Mouse (Mus musculus): Measurements from ENCODE around the gene Gli2. TPM values are rescaled to one million over a fixed set of nuclear protein-coding genes. Genes with fewer than 3 reads are reported as not detected.

The Gli2 gene
- total and polyA plus RNA-seq, 3 experiments: 0.11 TPM; not detected in 2

DNA sequence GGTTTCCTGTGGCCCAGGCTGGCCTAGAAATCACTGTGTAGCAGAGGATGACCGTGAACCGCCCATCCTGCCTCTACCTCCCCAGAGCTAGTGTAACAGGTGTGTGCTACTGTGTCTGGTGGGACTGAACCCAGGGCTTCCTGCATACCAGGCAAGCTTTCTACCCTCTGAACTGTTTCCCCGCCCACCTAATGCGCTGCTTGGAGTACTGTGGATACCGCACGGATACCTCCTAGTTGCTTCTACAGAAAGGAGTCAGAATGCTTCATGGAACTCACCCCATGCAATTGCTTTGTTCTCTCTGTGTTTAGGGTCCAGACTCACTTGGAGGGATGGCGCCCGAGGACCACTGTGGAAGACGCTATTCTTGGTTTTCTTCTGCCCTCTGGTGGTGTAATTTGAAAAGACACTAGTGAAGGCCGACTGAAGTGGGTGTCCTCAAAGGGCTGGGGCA, 30.1 kb upstream of the Gli2 start:
- H3K36me3 ChIP-seq (replicated peaks): no peaks in the 10 kb centered on the region
- H3K4me3 ChIP-seq (ENCODE audit: low read depth, low read length): no peak overlapping the region
- H3K27me3 ChIP-seq (ENCODE audit: insufficient read depth, low read length): peaks cover 2% of the 10 kb centered on the region; the same call in 1 of the 2 replicates
- ATAC-seq (ENCODE audit: extremely low read depth, insufficient number of reproducible peaks, low FRiP score, poor library complexity, severe bottlenecking) (no peak), DNase-seq (ENCODE audit: low spot score) (no peak)
- peaks cover 60% of the 10 kb centered on the region for H3K9me3 ChIP-seq (replicated peaks)
- TF ChIP-seq TAL1 (conservative IDR thresholded peaks at IDR 0.05; ENCODE audit: low read depth, low read length) (no peak), GATA1 (IDR thresholded peaks at IDR 0.05; ENCODE audit: borderline replicate concordance, low read length) (no peak), CTCF (IDR thresholded peaks at IDR 0.05; ENCODE audit: low read depth, low read length) (no peak), POLR2AphosphoS5 (IDR thresholded peaks at IDR 0.05; ENCODE audit: insufficient replicate concordance, low read depth, low read length) (no peak), GATA2 (IDR thresholded peaks at IDR 0.05; ENCODE audit: borderline replicate concordance, low read depth, low read length) (no peak)
- H3K4me1 ChIP-seq (ENCODE audit: insufficient read depth, low read depth, low read length): peaks cover 3% of the 10 kb centered on the region

DNA sequence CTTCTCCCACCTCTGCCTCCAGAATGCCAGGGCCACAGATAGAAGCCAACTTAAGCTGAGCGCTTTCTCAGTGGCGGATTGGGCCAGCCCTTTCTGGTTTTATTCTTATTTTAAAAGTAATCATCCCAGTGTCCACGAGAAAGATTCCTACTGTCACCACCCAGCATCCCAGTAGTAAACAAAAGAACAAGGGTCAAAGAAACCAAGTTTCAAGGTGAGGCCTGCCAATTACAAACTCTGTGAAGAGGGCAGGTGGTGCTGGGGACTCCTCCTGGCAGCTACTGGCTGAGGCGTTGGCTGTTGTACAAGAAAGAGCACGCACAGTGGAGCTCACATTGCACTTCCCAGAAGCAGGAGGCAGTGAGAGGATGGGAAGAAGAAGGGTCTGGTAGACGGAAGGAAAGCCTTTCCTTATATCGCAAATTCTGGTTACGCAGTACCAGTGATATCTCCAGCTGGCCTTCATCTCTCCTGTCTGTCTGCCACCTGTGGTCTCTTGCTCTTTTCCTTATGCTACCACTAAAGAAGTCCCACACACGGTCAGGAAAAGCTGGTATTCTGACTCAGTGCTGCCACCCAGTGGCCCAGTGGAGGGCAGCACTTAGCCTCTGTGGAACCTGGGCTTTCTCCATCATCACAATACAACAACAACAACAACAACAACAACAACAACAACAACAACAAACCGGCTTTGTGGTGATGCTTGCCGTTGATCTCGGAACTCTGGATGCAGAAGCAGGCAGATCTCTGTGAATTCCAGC, 29.0 kb upstream of the Gli2 start:
- H3K27me3 ChIP-seq (ENCODE audit: insufficient read depth, low read length): peaks cover 2% of the 10 kb centered on the region; the same call in 1 of the 2 replicates
- no peak for ATAC-seq (ENCODE audit: extremely low read depth, insufficient number of reproducible peaks, low FRiP score, poor library complexity, severe bottlenecking)
- no peak for TF ChIP-seq GATA1 (IDR thresholded peaks at IDR 0.05; ENCODE audit: borderline replicate concordance, low read length)
- no peak for TF ChIP-seq TAL1 (conservative IDR thresholded peaks at IDR 0.05; ENCODE audit: low read depth, low read length)
- no peak for TF ChIP-seq CTCF (IDR thresholded peaks at IDR 0.05; ENCODE audit: low read depth, low read length)
- TF ChIP-seq GATA2 (IDR thresholded peaks at IDR 0.05; ENCODE audit: borderline replicate concordance, low read depth, low read length): no peak
- DNase-seq (ENCODE audit: low spot score): no peak
- H3K36me3 ChIP-seq (replicated peaks): no peaks in the 10 kb centered on the region
- peaks cover 65% of the 10 kb centered on the region for H3K9me3 ChIP-seq (replicated peaks)
- H3K4me3 ChIP-seq (ENCODE audit: low read depth, low read length): no peak overlapping the region
- peaks cover 3% of the 10 kb centered on the region for H3K4me1 ChIP-seq (ENCODE audit: insufficient read depth, low read depth, low read length)

DNA sequence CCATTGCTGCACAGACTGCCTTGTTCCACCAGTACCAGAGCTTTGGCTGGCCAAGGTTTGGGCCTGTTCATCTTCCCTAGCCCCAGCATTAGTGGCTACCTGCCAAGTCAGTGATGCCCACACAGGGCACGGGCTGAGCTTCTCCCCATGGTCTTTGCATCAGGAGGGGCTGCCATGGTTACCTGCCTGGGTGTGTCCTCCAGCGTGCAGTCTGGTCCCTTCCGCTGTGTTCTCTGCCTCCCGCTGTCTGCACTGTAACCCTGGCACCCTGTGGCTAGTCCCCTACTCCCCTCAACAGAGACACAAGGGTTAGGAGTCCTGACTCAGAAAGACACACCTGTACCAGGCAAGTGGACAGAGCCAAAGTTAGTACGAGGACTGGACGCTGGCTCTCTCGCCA, 24.5 kb upstream of the Gli2 start:
- no peaks in the 10 kb centered on the region for H3K4me1 ChIP-seq (ENCODE audit: insufficient read depth, low read depth, low read length)
- H3K27me3 ChIP-seq (ENCODE audit: insufficient read depth, low read length): peaks cover 2% of the 10 kb centered on the region; the same call in 1 of the 2 replicates
- ATAC-seq (ENCODE audit: extremely low read depth, insufficient number of reproducible peaks, low FRiP score, poor library complexity, severe bottlenecking) (no peak), DNase-seq (ENCODE audit: low spot score) (no peak)
- no peaks in the 10 kb centered on the region for H3K36me3 ChIP-seq (replicated peaks)
- H3K9me3 ChIP-seq (replicated peaks): peaks cover 72% of the 10 kb centered on the region
- TF ChIP-seq CTCF (IDR thresholded peaks at IDR 0.05; ENCODE audit: low read depth, low read length): no peak
- TF ChIP-seq TAL1 (conservative IDR thresholded peaks at IDR 0.05; ENCODE audit: low read depth, low read length): no peak
- no peak for TF ChIP-seq GATA1 (IDR thresholded peaks at IDR 0.05; ENCODE audit: borderline replicate concordance, low read length)
- no peak for TF ChIP-seq GATA2 (IDR thresholded peaks at IDR 0.05; ENCODE audit: borderline replicate concordance, low read depth, low read length)
- TF ChIP-seq POLR2AphosphoS5 (IDR thresholded peaks at IDR 0.05; ENCODE audit: insufficient replicate concordance, low read depth, low read length): no peak
- H3K4me3 ChIP-seq (ENCODE audit: low read depth, low read length): no peak overlapping the region

DNA sequence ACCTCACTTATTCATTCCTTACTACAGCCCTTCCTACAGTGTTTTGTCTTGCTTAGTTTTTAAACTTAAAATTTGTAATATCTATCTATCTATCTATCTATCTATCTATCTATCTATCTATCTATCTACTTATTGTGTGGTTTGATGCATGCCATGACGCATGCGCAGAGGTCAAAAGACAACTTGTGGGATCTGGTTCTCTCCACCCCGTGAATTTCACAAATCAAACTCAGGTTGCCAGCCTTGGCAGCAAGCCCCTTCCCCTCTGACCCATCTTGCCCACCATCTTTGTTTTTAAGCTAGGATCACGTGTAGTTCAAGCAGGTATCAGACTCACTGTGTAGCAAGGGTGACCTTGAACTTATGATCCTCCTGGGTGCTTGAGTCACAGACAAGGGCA, 22.9 kb upstream of the Gli2 start:
- Histone ChIP-seq H3K27me3 (ENCODE audit: insufficient read depth, low read length) (peaks cover 2% of the 10 kb centered on the region; the same call in 1 of the 2 replicates), H3K4me3 (ENCODE audit: low read depth, low read length) (no peak overlapping the region), H3K9me3 (replicated peaks) (peaks cover 74% of the 10 kb centered on the region), H3K36me3 (replicated peaks) (no peaks in the 10 kb centered on the region), H3K4me1 (ENCODE audit: insufficient read depth, low read depth, low read length) (no peaks in the 10 kb centered on the region)
- TF ChIP-seq GATA1 (IDR thresholded peaks at IDR 0.05; ENCODE audit: borderline replicate concordance, low read length) (no peak), TAL1 (conservative IDR thresholded peaks at IDR 0.05; ENCODE audit: low read depth, low read length) (no peak), GATA2 (IDR thresholded peaks at IDR 0.05; ENCODE audit: borderline replicate concordance, low read depth, low read length) (no peak), POLR2AphosphoS5 (IDR thresholded peaks at IDR 0.05; ENCODE audit: insufficient replicate concordance, low read depth, low read length) (no peak), CTCF (IDR thresholded peaks at IDR 0.05; ENCODE audit: low read depth, low read length) (no peak)
- no peak for ATAC-seq (ENCODE audit: extremely low read depth, insufficient number of reproducible peaks, low FRiP score, poor library complexity, severe bottlenecking)
- DNase-seq (ENCODE audit: low spot score): no peak

DNA sequence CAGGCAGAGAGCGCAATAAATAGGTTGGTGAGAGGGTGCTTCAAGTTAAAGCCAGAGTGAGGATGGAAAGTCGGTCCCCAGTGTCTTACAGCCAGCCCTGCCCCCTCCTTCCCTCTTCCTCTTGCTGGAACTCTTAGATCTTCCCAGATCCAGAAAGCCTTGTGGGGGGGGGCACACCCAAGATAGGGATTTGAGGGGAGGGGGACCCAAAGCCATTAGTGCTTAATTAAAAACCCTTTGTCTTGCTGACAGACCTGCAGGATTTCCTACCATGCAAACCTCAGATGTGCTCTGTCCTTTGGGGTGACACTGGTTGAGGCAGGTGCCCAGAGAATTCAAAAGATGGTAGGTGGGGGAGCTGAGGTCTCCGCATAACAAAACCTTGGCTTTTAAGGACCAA, 22.5 kb upstream of the Gli2 start:
- Histone ChIP-seq H3K9me3 (replicated peaks) (peaks cover 74% of the 10 kb centered on the region), H3K36me3 (replicated peaks) (no peaks in the 10 kb centered on the region), H3K4me3 (ENCODE audit: low read depth, low read length) (no peak overlapping the region), H3K4me1 (ENCODE audit: insufficient read depth, low read depth, low read length) (no peaks in the 10 kb centered on the region), H3K27me3 (ENCODE audit: insufficient read depth, low read length) (peaks cover 2% of the 10 kb centered on the region; the same call in 1 of the 2 replicates)
- TF ChIP-seq GATA1 (IDR thresholded peaks at IDR 0.05; ENCODE audit: borderline replicate concordance, low read length) (no peak), GATA2 (IDR thresholded peaks at IDR 0.05; ENCODE audit: borderline replicate concordance, low read depth, low read length) (no peak), POLR2AphosphoS5 (IDR thresholded peaks at IDR 0.05; ENCODE audit: insufficient replicate concordance, low read depth, low read length) (no peak)
- ATAC-seq (ENCODE audit: extremely low read depth, insufficient number of reproducible peaks, low FRiP score, poor library complexity, severe bottlenecking) (no peak), DNase-seq (ENCODE audit: low spot score) (no peak)

DNA sequence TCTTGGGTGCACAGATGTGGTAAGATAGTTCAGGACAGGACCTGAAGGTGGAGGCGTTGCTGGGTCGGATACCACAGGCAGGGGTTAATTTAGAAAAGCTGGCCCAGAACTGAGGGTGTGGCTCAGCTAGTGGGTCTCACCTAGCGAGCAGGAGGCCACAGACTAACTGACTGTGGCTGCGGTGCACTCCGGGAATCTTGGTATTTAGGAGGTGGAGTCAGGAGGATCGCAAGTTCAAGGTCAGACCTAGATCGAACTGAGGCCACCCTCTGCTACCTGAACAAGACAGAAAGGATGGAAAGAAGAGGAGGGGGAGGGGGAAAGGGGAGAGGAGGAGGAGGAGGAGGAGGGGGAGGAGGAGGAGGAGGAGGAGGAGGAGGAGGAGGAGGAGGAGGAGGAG, 22.1 kb upstream of the Gli2 start:
- Histone ChIP-seq H3K4me3 (ENCODE audit: low read depth, low read length) (no peak overlapping the region), H3K9me3 (replicated peaks) (peaks cover 74% of the 10 kb centered on the region), H3K27me3 (ENCODE audit: insufficient read depth, low read length) (peaks cover 2% of the 10 kb centered on the region; the same call in 1 of the 2 replicates), H3K36me3 (replicated peaks) (no peaks in the 10 kb centered on the region), H3K4me1 (ENCODE audit: insufficient read depth, low read depth, low read length) (no peaks in the 10 kb centered on the region)
- no peak for ATAC-seq (ENCODE audit: extremely low read depth, insufficient number of reproducible peaks, low FRiP score, poor library complexity, severe bottlenecking)
- DNase-seq (ENCODE audit: low spot score): no peak
- TF ChIP-seq POLR2AphosphoS5 (IDR thresholded peaks at IDR 0.05; ENCODE audit: insufficient replicate concordance, low read depth, low read length): no peak
- no peak for TF ChIP-seq CTCF (IDR thresholded peaks at IDR 0.05; ENCODE audit: low read depth, low read length)
- TF ChIP-seq GATA2 (IDR thresholded peaks at IDR 0.05; ENCODE audit: borderline replicate concordance, low read depth, low read length): no peak
- no peak for TF ChIP-seq GATA1 (IDR thresholded peaks at IDR 0.05; ENCODE audit: borderline replicate concordance, low read length)
- no peak for TF ChIP-seq TAL1 (conservative IDR thresholded peaks at IDR 0.05; ENCODE audit: low read depth, low read length)
